Mouse (Mus musculus) CH12.LX (cell line): ENCODE measurements around the gene Mrtfb. TPM values are rescaled to one million over a fixed set of nuclear protein-coding genes. Genes with fewer than 3 reads are reported as not detected.

Experiments used
- DNase-seq: peaks from one replicate; pipeline ENCODE4 v3.0.0-alpha.2; 2013; ENCODE audit errors: extremely low read depth
- H3K27ac ChIP-seq: 2 replicates; pipeline ENCODE4 v1.5.1; 2012; ENCODE audit warnings: low read depth, mild to moderate bottlenecking, control low read depth, moderate library complexity; ENCODE audit not compliant: insufficient read depth
- H3K27me3 ChIP-seq: replicated peaks from 2 replicates; pipeline ENCODE3; 2012; ENCODE audit warnings: inconsistent platforms
- H3K36me3 ChIP-seq, 2 experiments: replicated peaks in 1 of 2; 2 replicates each; pipeline versions ENCODE3 to v1.6.1; 2012; ENCODE audit warnings: inconsistent platforms in 1 of 2, low read length in 1 of 2, mild to moderate bottlenecking in 1 of 2, mixed read lengths in 1 of 2, moderate library complexity in 1 of 2; ENCODE audit not compliant: control insufficient read depth in 1 of 2, insufficient read depth in 1 of 2
- H3K4me1 ChIP-seq, 2 experiments: 2 replicates each; pipeline ENCODE4 v1.6.1; 2012; ENCODE audit warnings: inconsistent platforms in 1 of 2, moderate library complexity in 1 of 2; ENCODE audit not compliant: insufficient read depth in 2 of 2, control insufficient read depth in 1 of 2
- H3K4me2 ChIP-seq: 2 replicates; pipeline ENCODE4 v1.6.1; 2012; ENCODE audit warnings: low read depth, mild to moderate bottlenecking, control low read depth; ENCODE audit not compliant: poor library complexity, insufficient read depth, severe bottlenecking
- H3K4me3 ChIP-seq, 3 experiments: fragments of 150-350 bp in 1 of 3; sonication (generic) in 1 of 3; replicated peaks in 1 of 3; 2 replicates each; pipeline versions ENCODE3 to v1.5.1; 2011 to 2012; ENCODE audit warnings: low read depth in 2 of 3, low read length in 2 of 3, mild to moderate bottlenecking in 2 of 3, moderate library complexity in 2 of 3, control low read depth in 1 of 3, improper control_type of control experiment in 1 of 3, inconsistent platforms in 1 of 3, mixed read lengths in 1 of 3; ENCODE audit not compliant: poor library complexity in 1 of 3
- H3K79me2 ChIP-seq: replicated peaks from 2 replicates; pipeline ENCODE4 v1.6.1; 2012; ENCODE audit warnings: mild to moderate bottlenecking, moderate library complexity; ENCODE audit not compliant: control insufficient read depth, poor library complexity, insufficient read depth, severe bottlenecking; ENCODE audit errors: extremely low read depth
- H3K9ac ChIP-seq: 2 replicates; pipeline ENCODE4 v1.6.1; 2012; ENCODE audit warnings: low read depth, mild to moderate bottlenecking, control low read depth, moderate library complexity; ENCODE audit not compliant: insufficient read depth
- H3K9me3 ChIP-seq: replicated peaks from 2 replicates; pipeline ENCODE3; 2012; ENCODE audit warnings: low read length, inconsistent platforms, mixed read lengths
- CTCF ChIP-seq, 2 experiments: IDR thresholded peaks in 1 of 2; conservative IDR thresholded peaks in 1 of 2; 2 replicates each; pipeline ENCODE4 v1.5.1; 2011 to 2012; ENCODE audit warnings: low read depth in 2 of 2, low read length in 2 of 2, improper control_type of control experiment in 1 of 2, inconsistent platforms in 1 of 2, mild to moderate bottlenecking in 1 of 2, moderate library complexity in 1 of 2
- E2F4 ChIP-seq: IDR thresholded peaks from 2 replicates; pipeline ENCODE4 v1.6.1; 2011; ENCODE audit warnings: low read depth, low read length, improper control_type of control experiment; ENCODE audit not compliant: insufficient replicate concordance
- EP300 ChIP-seq: IDR thresholded peaks from 2 replicates; pipeline ENCODE4 v1.6.1; 2011; ENCODE audit warnings: low read length, improper control_type of control experiment
- ETS1 ChIP-seq: conservative IDR thresholded peaks from 2 replicates; pipeline ENCODE4 v1.6.1; 2012; ENCODE audit warnings: low read depth, mild to moderate bottlenecking, inconsistent platforms, low read length, improper control_type of control experiment, moderate library complexity
- HCFC1 ChIP-seq: IDR thresholded peaks from 2 replicates; pipeline ENCODE4 v1.6.1; 2012; ENCODE audit warnings: low read depth, mild to moderate bottlenecking, inconsistent platforms, low read length, improper control_type of control experiment
- IRF4 ChIP-seq: IDR thresholded peaks from 2 replicates; pipeline ENCODE4 v1.6.1; 2014; ENCODE audit warnings: low read depth, mild to moderate bottlenecking, inconsistent platforms, low read length, improper control_type of control experiment
- JUN ChIP-seq: IDR thresholded peaks from 2 replicates; pipeline ENCODE4 v1.6.1; 2011; ENCODE audit warnings: low read depth, mild to moderate bottlenecking, low read length, improper control_type of control experiment, moderate library complexity; ENCODE audit not compliant: insufficient read depth
- JUND ChIP-seq: conservative IDR thresholded peaks from 2 replicates; pipeline ENCODE4 v1.6.1; 2011; ENCODE audit warnings: low read depth, low read length, improper control_type of control experiment
- MAFK ChIP-seq: IDR thresholded peaks from 2 replicates; pipeline ENCODE4 v1.6.1; 2011; ENCODE audit warnings: low read length, improper control_type of control experiment; ENCODE audit not compliant: insufficient replicate concordance
- MAZ ChIP-seq: IDR thresholded peaks from 2 replicates; pipeline ENCODE4 v1.6.1; 2012; ENCODE audit warnings: low read depth, mild to moderate bottlenecking, inconsistent platforms, low read length, improper control_type of control experiment, moderate library complexity
- NELFE ChIP-seq: IDR thresholded peaks from 2 replicates; pipeline ENCODE4 v1.6.1; 2011; ENCODE audit warnings: low read depth, low read length, improper control_type of control experiment
- RAD21 ChIP-seq: IDR thresholded peaks from 2 replicates; pipeline ENCODE4 v1.6.1; 2011; ENCODE audit warnings: low read depth, mild to moderate bottlenecking, low read length, improper control_type of control experiment, moderate library complexity
- TBP ChIP-seq: conservative IDR thresholded peaks from 2 replicates; pipeline ENCODE4 v1.6.1; 2011; ENCODE audit warnings: low read depth, low read length, improper control_type of control experiment
- TCF12 ChIP-seq: IDR thresholded peaks from 2 replicates; pipeline ENCODE4 v1.6.1; 2014; ENCODE audit warnings: low read depth, mild to moderate bottlenecking, inconsistent platforms, low read length, improper control_type of control experiment
- USF2 ChIP-seq: conservative IDR thresholded peaks from 2 replicates; pipeline ENCODE4 v1.6.1; 2011; ENCODE audit warnings: low read depth, low read length, improper control_type of control experiment
- ZKSCAN1 ChIP-seq: IDR thresholded peaks from 2 replicates; pipeline ENCODE4 v1.6.1; 2012; ENCODE audit warnings: low read depth, inconsistent platforms, low read length, improper control_type of control experiment, borderline replicate concordance
- ZNF384 ChIP-seq: IDR thresholded peaks from 2 replicates; pipeline ENCODE4 v1.6.1; 2012; ENCODE audit warnings: low read depth, low read length, improper control_type of control experiment, inconsistent platforms
- dilution Hi-C: fragments of 300-500 bp; cut with MboI; formaldehyde crosslinking; loops from 2 replicates; pipeline ENCODE4 v1.14.3; 2020; ENCODE audit warnings: low sequenced_read_pairs; ENCODE audit not compliant: extremely low pct_unique_long_range_greater_than_20kb, extremely low pct_ligation_motif_present
- in situ Hi-C: fragments of 300-500 bp; cut with MboI; formaldehyde crosslinking; loops from 3 replicates; pipeline ENCODE4 v1.14.3; 2019; ENCODE audit warnings: low sequenced_read_pairs, low pct_ligation_motif_present, low pct_unique_long_range_greater_than_20kb, mixed read lengths
- polyA plus RNA-seq: library from polyadenylated mRNA; unstranded; fragments of >175 nt; gene quantifications from 2 replicates; pipeline ENCODE4 v1.2.1, GENCODE M21; 2012; ENCODE audit warnings: low read depth; ENCODE audit not compliant: insufficient read length
- total RNA-seq, 2 experiments: library from RNA; depleted of rRNA; stranded (reverse); fragments of 300-350 nt in 1 of 2; fragments of >200 nt in 1 of 2; gene quantifications; 2 replicates each; pipeline ENCODE4 v1.2.3; 2012 to 2014

Gene Mrtfb
- total and polyA plus RNA-seq, 3 experiments = 3.2 to 9.4 (median 4.4) TPM

DNA sequence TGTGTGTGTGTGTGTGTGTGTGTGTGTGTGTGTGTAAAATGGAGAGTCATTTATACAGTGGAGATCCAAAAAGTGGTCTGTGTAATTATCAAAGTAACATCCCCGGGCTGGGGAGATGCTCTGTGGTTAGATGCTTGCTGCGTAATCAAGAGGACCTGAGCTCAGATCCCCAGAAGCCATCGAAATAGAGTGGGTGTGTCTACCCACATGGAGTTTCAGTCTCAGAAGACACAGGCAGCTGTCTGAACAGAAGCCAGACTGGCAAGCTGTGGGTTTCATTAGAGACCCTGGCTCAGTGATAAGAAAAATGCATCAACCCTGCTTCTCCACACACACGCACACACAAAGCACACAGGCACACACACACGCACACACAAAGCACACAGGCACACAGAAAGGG lies 171.8 kb downstream of the Mrtfb start:
- Histone ChIP-seq H3K9ac (no peak overlapping the region), H3K9me3 (no peaks in the 10 kb centered on the region), H3K27me3 (peaks cover 4% of the 10 kb centered on the region), H3K4me2 (no peak overlapping the region), H3K27ac (no peak overlapping the region), H3K4me3 (no peak overlapping the region), H3K4me1 (peaks cover 7 to 18% of the 10 kb centered on the region in 2 experiments; a peak in 3 of 4 replicates), H3K79me2 (no peaks in the 10 kb centered on the region), H3K36me3 (no peaks in the 10 kb centered on the region)
- 0 out of 2 replicates have a peak, but pooled peaks have one; percentile 13 for TF ChIP-seq EP300
- no peak for TF ChIP-seq TBP
- dilution Hi-C loops = no loop called here
- DNase-seq = no peak
- in situ Hi-C loops = loop anchor here (25.0 kb wide), 1 partner anchor 309 kb away; the partner anchor contains the start of gene Pla2g10

DNA sequence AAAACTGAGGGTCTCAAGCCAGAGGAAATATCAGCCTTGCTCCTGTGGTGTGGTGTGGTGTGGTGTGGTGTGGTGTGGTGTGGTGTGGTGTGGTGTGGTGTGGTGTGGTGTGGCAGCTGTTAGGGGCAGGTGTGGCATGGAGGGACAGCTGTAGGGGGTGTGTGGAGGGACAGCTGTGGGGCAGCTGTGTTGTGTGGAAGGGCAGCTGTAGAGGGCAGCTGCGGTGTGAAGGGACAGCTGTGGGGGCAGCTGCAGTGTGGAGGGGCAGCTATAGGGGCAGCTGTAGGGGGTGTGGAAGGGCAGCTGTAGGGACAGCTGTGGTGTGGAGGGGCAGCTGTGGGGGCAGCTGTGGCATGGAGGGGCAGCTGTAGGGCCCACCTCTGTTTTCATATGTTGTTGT lies 172.5 kb downstream of the Mrtfb start:
- in situ Hi-C loops = loop anchor here (25.0 kb wide), 1 partner anchor 308 kb away; the partner anchor contains the start of gene Pla2g10
- no peaks in the 10 kb centered on the region for H3K9me3 ChIP-seq
- no peak overlapping the region for H3K4me3 ChIP-seq
- no peak overlapping the region for H3K27ac ChIP-seq
- no peaks in the 10 kb centered on the region for H3K36me3 ChIP-seq
- H3K4me1 ChIP-seq = peaks cover 7 to 11% of the 10 kb centered on the region in 2 experiments; a peak in 3 of 4 replicates
- dilution Hi-C loops = no loop called here
- H3K27me3 ChIP-seq = peaks cover 4% of the 10 kb centered on the region
- no peak for DNase-seq
- TF ChIP-seq TCF12 (peak; percentile 59), USF2 (no peak)
- H3K9ac ChIP-seq = no peak overlapping the region
- no peaks in the 10 kb centered on the region for H3K79me2 ChIP-seq
- H3K4me2 ChIP-seq = no peak overlapping the region

DNA sequence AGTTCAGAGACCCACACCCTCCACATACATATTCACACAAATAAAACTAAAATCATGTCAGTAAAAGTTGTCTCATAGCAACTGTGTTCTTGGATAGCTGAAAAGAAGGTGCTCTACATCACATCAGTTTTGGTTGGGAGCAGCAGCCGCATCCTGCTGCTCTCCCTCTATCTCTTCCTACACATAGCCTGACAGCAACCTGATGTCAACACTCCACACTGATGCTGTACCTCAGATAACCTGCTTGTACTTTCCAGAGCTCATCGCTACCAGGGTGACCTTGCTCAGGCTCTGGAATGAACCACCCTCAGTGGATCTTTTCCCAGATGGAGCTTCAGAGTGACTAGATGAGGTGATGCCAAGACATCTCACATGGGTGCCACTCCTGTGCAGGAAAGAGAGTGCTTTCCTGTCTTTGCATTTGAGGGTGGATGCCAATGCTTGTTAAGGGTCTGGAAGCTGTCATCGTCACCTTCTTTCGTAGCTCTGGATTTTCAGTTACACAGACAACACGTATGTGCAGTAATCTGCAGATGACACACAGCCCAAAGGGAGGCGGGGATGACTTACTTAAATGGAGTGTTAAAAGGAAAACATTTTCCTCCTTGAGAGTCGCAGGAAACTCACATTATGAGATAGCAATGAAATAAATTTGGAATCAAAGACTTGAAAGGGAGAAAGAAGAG lies 173.8 kb downstream of the Mrtfb start:
- Histone ChIP-seq H3K27ac (no peak overlapping the region), H3K9me3 (no peaks in the 10 kb centered on the region), H3K4me3 (no peak overlapping the region), H3K79me2 (no peaks in the 10 kb centered on the region), H3K4me2 (no peak overlapping the region), H3K36me3 (no peaks in the 10 kb centered on the region), H3K27me3 (peaks cover 4% of the 10 kb centered on the region), H3K4me1 (peaks cover 0 to 2% of the 10 kb centered on the region in 2 experiments; a peak in 1 of 4 replicates), H3K9ac (no peak overlapping the region)
- DNase-seq = no peak
- TF ChIP-seq JUND = no peak
- TF ChIP-seq E2F4 = no peak
- no peak for TF ChIP-seq RAD21
- TF ChIP-seq HCFC1 = no peak
- no peak for TF ChIP-seq NELFE
- no peak for TF ChIP-seq IRF4
- TF ChIP-seq JUN = no peak
- TF ChIP-seq ZNF384 = no peak
- no peak for TF ChIP-seq CTCF (conservative IDR thresholded peaks at IDR 0.05 in 1 of 2, IDR thresholded peaks at IDR 0.05 in 1 of 2; ENCODE audit: low read depth in 2 of 2, low read length in 2 of 2)
- TF ChIP-seq ETS1 = no peak
- no peak for TF ChIP-seq EP300
- TF ChIP-seq MAFK = no peak
- TF ChIP-seq TBP = no peak
- no peak for TF ChIP-seq ZKSCAN1
- no peak for TF ChIP-seq MAZ
- in situ Hi-C loops (loop anchor here (25.0 kb wide), 1 partner anchor 307 kb away; the partner anchor contains the start of gene Pla2g10), dilution Hi-C loops (no loop called here)
